Mouse (Mus musculus) frontal cortex, postnatal 10 days (tissue): ENCODE results near the gene Flcn.

ENCODE experiments used
- DNase-seq, 2 experiments: peaks; one replicate each; pipeline ENCODE4 v3.0.0; 2022; ENCODE audit warnings: low spot score in 2 of 2, mixed read lengths in 1 of 2

The Flcn gene

GRCm38 (mm10) chr11:59770753-59771152 is 39.1 kb downstream of the Flcn start:
- DNase-seq: no peak

DNA sequence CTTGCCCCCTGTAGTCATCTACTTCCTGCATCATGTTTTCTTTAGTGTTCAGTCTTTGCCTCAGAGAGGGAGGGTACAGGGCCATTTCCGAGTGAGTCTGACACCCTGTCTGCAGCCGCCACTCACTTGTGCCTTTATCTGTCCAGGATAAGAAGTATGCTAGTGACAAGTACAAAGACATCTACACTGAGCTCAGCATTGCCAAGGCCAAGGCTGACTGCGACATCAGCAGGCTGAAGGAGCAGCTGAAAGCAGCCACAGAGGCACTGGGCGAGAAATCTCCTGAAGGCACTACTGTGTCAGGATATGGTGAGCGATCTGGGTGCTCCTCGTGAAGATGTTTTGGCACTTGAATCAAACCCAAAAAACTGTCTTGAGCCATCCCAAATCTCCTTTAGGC is 40.1 kb downstream of the Flcn start:
- no peak for DNase-seq

DNA sequence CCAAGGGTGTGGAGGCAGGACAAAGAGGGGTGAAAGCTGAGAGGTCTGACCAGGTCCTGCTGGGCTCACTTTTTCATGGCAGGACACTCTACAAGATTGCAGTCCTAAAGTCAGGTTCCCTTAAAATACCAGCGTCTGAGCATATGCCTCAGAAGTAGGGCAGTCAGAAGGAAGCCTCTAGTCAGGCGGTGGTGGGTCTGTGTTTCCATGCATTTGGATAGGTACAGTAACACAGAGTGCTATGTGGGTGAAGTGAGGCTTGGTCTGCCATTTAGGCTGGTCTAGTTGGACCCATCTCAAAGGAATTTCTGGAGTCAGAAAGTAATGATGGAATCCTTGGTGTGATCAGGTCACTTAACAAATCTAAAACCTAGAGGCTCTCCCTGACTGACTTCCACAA is 40.5 kb downstream of the Flcn start:
- DNase-seq: no peak

DNA sequence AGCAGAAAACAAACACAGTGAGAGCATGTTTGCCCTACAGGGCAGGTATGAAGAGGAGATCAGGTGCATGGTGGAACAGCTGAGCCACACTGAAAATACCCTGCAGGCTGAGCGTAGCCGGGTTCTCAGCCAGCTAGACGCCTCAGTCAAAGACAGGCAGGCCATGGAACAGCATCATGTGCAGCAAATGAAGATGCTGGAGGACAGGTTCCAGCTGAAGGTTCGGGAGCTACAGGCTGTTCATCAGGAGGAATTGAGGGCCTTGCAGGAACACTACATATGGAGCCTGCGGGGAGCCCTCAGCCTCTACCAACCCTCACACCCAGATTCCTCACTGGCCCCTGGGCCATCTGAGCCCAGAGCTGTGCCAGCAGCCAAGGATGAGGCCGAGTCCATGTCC is 49.0 kb downstream of the Flcn start:
- DNase-seq: no peak

GRCm38 (mm10) chr11:59759626-59760025 is 50.2 kb downstream of the Flcn start:
- DNase-seq: no peak

DNA sequence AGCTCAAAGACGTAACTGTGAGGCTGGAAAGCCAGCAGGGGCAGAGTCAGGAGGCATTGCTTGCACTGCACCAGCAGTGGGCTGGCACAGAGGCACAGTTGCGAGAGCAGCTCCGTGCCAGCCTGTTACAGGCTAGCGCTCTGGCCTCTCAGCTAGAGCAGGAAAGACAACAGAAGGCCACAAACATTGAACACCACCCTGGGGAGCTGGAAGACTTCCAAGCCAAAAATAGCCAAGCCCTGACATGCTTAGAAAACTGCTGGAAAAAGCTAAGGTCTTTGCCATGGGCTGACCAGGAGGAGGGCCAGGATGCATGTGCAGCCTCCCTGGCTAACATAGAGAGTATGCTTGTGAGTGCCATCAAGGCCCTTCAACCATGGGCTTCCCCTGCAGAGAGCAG is 50.6 kb downstream of the Flcn start:
- DNase-seq: peak in 1 of 2 experiments; percentile 33

GRCm38 (mm10) chr11:59758191-59758985 is 51.4 kb downstream of the Flcn start:
- no peak for DNase-seq

DNA sequence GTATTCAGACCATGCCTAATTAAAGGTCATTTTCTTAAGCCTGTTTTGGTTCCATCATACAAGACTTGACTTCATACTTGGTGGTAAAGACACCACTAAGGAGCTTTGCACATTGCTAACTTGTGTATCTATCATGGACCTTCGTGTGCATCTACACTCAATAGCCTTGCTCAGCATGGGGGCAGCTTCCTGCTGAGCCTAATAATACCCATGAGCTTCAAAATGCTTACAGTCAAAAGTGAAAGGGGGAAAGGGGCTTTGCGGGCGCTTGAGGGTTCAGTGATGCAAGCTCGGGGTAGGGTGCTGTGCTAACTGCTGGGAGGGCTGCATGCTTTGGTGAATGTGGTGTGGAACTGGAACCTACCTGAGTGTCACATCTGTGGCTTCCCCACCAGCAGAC is 53.5 kb downstream of the Flcn start:
- no peak for DNase-seq

DNA sequence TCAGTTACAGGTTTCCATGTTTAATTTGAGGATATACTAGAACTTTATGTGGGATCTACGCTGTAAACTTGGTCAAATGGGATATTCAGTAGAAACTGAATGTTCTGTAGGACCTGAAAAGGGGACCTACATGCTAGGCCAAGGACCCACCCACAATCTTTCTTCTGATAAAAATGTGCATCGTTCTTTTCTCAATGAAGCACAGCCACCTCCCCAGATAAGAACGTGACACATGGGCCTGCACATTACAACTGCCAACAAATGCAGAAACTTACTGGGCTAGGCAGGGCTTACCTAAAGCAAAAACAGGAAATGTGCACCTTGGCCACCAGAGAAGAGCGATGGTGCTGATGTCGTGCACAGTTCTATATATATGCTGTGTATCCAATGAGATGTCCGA is 55.3 kb downstream of the Flcn start:
- DNase-seq: no peak

DNA sequence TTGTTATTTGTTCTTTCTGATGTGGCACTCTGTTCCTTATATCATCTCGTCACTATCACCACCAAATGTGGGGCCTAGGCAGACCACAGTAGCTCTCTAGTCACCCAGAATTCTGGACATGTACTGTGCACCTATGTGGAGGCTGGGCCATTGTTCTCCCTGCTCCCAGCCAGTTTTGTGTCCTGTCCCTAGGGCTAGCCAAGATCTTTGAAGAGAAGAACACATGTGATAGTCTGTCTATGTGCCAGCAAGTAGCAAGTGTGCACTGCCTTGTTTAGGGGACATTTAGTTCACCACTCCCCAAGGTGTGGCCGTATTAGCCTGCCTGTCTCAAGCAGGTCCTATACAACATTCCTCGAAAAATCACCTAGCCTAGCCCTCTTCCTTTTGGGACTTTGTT is 60.8 kb downstream of the Flcn start:
- DNase-seq: no peak

DNA sequence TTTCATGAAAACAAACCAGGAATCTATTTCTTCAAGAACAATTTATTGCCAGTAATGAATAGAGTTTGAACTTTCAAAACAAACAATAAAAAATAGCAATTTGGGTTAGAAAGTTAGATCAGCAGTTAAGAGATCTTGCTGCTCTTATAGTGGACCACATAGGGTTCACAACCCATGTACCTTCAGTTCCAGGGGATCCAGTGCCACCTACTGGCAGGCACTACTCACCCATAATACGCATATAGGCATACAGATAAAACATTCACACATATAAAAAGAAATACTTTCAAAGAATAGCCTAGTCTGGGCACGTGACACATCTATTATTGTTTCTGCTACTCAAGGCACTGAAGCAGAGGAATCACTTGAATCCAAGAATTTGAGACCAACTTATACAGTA is 63.2 kb downstream of the Flcn start:
- peak in 1 of 2 experiments; percentile 51 for DNase-seq

GRCm38 (mm10) chr11:59745851-59746250 is 64.0 kb downstream of the Flcn start:
- no peak for DNase-seq

DNA sequence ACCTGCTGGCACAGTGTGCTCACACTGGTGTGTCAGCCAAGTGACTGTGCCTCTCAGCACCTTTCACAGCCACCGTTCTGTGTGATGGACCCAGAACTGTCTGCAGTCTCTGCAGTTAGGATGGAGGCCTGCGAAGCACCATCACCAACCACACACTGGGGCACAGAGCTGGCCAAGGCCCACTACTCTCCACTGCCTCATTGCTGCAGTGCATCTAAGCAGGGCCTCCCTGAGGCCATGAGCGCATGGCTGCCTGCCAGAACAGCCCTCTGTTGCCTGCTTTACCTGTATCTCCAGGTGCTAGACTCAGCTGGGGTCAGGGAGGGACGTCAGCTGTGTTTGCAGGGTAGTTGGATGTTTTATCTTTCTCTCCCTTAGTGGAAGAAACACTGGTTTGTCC is 65.4 kb downstream of the Flcn start:
- DNase-seq: no peak

GRCm38 (mm10) chr11:59743712-59744111 is 66.1 kb downstream of the Flcn start:
- DNase-seq: no peak

DNA sequence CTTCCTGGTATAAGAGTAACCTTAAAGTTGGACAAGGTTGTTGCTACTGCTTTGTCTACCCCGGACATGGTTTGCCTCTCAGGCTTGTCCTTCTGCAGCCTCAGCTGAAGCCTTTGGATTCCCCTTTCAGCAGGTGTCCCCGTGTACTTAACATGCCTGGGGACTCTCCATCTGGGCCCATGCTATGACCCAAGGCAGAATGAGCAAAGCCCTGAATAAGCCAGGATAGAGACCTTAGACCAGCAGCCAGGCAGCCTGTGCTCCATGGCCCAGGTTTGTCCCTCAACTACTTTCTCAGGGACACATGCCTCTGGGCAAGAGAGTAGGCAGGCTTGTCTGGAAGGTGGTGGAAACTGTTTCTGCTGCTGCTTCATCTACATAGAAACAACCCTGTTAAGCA is 66.5 kb downstream of the Flcn start:
- DNase-seq: no peak

DNA sequence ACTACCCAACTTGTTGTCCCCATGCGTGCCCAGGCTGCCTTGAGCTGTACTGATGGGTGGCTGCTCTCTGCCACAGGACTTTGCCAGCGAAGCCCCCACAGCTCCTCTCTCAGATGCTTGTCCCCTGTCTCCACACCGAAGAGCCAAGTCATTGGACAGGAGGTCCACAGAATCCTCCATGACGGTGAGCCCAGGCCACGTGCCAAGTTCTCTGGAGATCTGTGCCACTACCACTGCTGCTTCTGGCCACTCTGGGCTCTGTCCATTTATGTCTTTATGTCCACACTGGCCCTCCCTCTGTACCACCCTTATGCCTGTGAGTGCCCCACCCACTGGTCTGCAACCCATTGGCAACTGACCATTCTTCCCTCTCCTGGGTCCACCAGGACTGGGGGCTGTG is 67.9 kb downstream of the Flcn start:
- DNase-seq: no peak
